Mouse (Mus musculus) stomach, embryonic 14.5 days (tissue): ENCODE results near the gene Idh1. TPM values are rescaled to one million over a fixed set of nuclear protein-coding genes. Genes with fewer than 3 reads are reported as not detected.
A peak's percentile ranks its signal among the peaks of the same experiment; 100 is the strongest.
"Not testable (repeated sequence)": the region's sequence is repeated elsewhere in the genome, so short reads cannot be mapped to it uniquely, and the experiment has no call there.

ENCODE experiments used
- ATAC-seq: fragments of 200-750 bp; cut with Nextera tagmentation; 2 replicates; pipeline ENCODE4 v1.8.0; 2017; ENCODE audit warnings: low read depth, moderate TSS enrichment; ENCODE audit not compliant: insufficient number of reproducible peaks, insufficient read depth, low FRiP score
- H3K27ac ChIP-seq: fragments of 300-500 bp; sonication (generic); 2 replicates; pipeline ENCODE4 v1.5.1; 2014; ENCODE audit warnings: mild to moderate bottlenecking, low read length, moderate library complexity, mixed read lengths
- H3K27me3 ChIP-seq: fragments of 300-500 bp; sonication (generic); 2 replicates; pipeline ENCODE4 v1.6.1; 2014; ENCODE audit warnings: low read length, control low read depth, mixed read lengths; ENCODE audit not compliant: control insufficient read depth, insufficient read depth
- H3K36me3 ChIP-seq: fragments of 300-500 bp; sonication (generic); 2 replicates; pipeline ENCODE4 v1.6.1; 2014; ENCODE audit warnings: mild to moderate bottlenecking, control low read depth, low read length, moderate library complexity, mixed read lengths; ENCODE audit not compliant: control insufficient read depth, insufficient read depth
- H3K4me1 ChIP-seq: fragments of 300-500 bp; sonication (generic); 2 replicates; pipeline ENCODE4 v1.6.1; 2014; ENCODE audit warnings: low read length, control low read depth, mixed read lengths; ENCODE audit not compliant: control insufficient read depth, insufficient read depth
- H3K4me2 ChIP-seq: fragments of 300-500 bp; sonication (generic); replicated peaks from 2 replicates; pipeline ENCODE4 v1.6.1; 2014; ENCODE audit warnings: low read depth, low read length, control low read depth
- H3K4me3 ChIP-seq: fragments of 300-500 bp; sonication (generic); 2 replicates; pipeline ENCODE4 v1.5.1; 2014; ENCODE audit warnings: low read depth, low read length, control low read depth
- H3K9ac ChIP-seq: fragments of 300-500 bp; sonication (generic); replicated peaks from 2 replicates; pipeline ENCODE4 v1.6.1; 2014; ENCODE audit warnings: low read depth, mild to moderate bottlenecking, control low read depth, low read length, moderate library complexity, mixed read lengths
- H3K9me3 ChIP-seq: fragments of 300-500 bp; sonication (generic); 2 replicates; pipeline ENCODE4 v1.6.1; 2016; ENCODE audit warnings: low read depth, low read length, control low read depth; ENCODE audit not compliant: control insufficient read depth
- WGBS: fragments of 180-500 bp; shearing (Covaris S2); extraction: QIAGEN DNeasy Blood & Tissue Kit; methylation state at CpG from one replicate; pipeline ENCODE4 v1.1.7; 2014; 5-methylcytosine and 5-hydroxymethylcytosine counted together
- polyA plus RNA-seq: library from polyadenylated mRNA; unstranded; fragments of >200 nt; fragmentation: Nextera tagmentation; extraction: Ambion mirVana; gene quantifications from 2 replicates; pipeline ENCODE4 v1.2.1, GENCODE M21; 2014

Idh1 gene
- 148 and 162 TPM in 2 replicates for polyA plus RNA-seq

- Histone ChIP-seq H3K4me1 (peaks cover 6% of the 10 kb centered on the region; the same call in 1 of the 2 replicates), H3K27ac (peak within 1 kb of the TSS; percentile 61; the same call in 1 of the 2 replicates), H3K4me2 (peak within 1 kb of the TSS; percentile 70), H3K9me3 (no peaks in the 10 kb centered on the region), H3K27me3 (no peaks in the 10 kb centered on the region), H3K9ac (peak within 1 kb of the TSS; percentile 87), H3K36me3 (no peaks in the 10 kb centered on the region), H3K4me3 (peak within 1 kb of the TSS; percentile 82)
- WGBS: 2% methylated on average over 64 of the region's 71 CpGs
- peak; percentile 100 for ATAC-seq
Measured at GRCm38 (mm10) chr1:65186287-65187073, at the start of gene Idh1, which contains the start of gene Pikfyve. Gene Idh1 (minus strand): TSS chr1:65186500. Gene Pikfyve (plus strand): TSS chr1:65186683.

GRCm38 (mm10) chr1:65230566-65230965 lies 44.3 kb upstream of the Idh1 start:
- H3K4me1 ChIP-seq: no peaks in the 10 kb centered on the region
- H3K36me3 ChIP-seq: peaks cover 15% of the 10 kb centered on the region
- H3K27ac ChIP-seq: no peak overlapping the region
- H3K27me3 ChIP-seq: no peaks in the 10 kb centered on the region
- no peak for ATAC-seq
- no peak overlapping the region for H3K9ac ChIP-seq
- no peaks in the 10 kb centered on the region for H3K9me3 ChIP-seq
- WGBS: 85% methylated on average over 1 of the region's 1 CpGs
- H3K4me3 ChIP-seq: no peak overlapping the region
- H3K4me2 ChIP-seq: no peak overlapping the region

GRCm38 (mm10) chr1:65229768-65230167 lies 43.5 kb upstream of the Idh1 start:
- not testable (repeated sequence) for H3K9me3 ChIP-seq, H3K4me2 ChIP-seq, H3K4me3 ChIP-seq, H3K36me3 ChIP-seq, H3K9ac ChIP-seq, H3K27ac ChIP-seq, H3K4me1 ChIP-seq, H3K27me3 ChIP-seq, ATAC-seq
- WGBS: 90% methylated on average over 3 of the region's 3 CpGs

GRCm38 (mm10) chr1:65227681-65228080 lies 41.4 kb upstream of the Idh1 start:
- H3K4me1 ChIP-seq: no peaks in the 10 kb centered on the region
- 85% methylated on average over 2 of the region's 2 CpGs for WGBS

GRCm38 (mm10) chr1:65223654-65224053 lies 37.4 kb upstream of the Idh1 start:
- Histone ChIP-seq H3K27me3 (no peaks in the 10 kb centered on the region), H3K9me3 (no peaks in the 10 kb centered on the region), H3K27ac (no peak overlapping the region), H3K36me3 (peaks cover 22% of the 10 kb centered on the region), H3K9ac (no peak overlapping the region), H3K4me2 (no peak overlapping the region), H3K4me1 (no peaks in the 10 kb centered on the region), H3K4me3 (no peak overlapping the region)
- 97% methylated on average over 2 of the region's 2 CpGs for WGBS
- ATAC-seq: no peak

More at GRCm38 (mm10) chr1:65227681-65228080, 41.4 kb upstream of the Idh1 start:
- H3K27ac ChIP-seq: no peak overlapping the region
- H3K9me3 ChIP-seq: no peaks in the 10 kb centered on the region
- H3K4me3 ChIP-seq: no peak overlapping the region
- H3K9ac ChIP-seq: no peak overlapping the region
- ATAC-seq: no peak
- H3K27me3 ChIP-seq: no peaks in the 10 kb centered on the region
- H3K4me2 ChIP-seq: no peak overlapping the region
- peaks cover 10% of the 10 kb centered on the region; the same call in 1 of the 2 replicates for H3K36me3 ChIP-seq

GRCm38 (mm10) chr1:65217972-65218371 lies 31.7 kb upstream of the Idh1 start:
- Histone ChIP-seq H3K4me3 (no peak overlapping the region), H3K4me2 (no peak overlapping the region), H3K36me3 (peaks cover 13% of the 10 kb centered on the region), H3K9me3 (no peaks in the 10 kb centered on the region), H3K27ac (no peak overlapping the region), H3K9ac (no peak overlapping the region), H3K27me3 (no peaks in the 10 kb centered on the region), H3K4me1 (no peaks in the 10 kb centered on the region)
- no peak for ATAC-seq
- 89% methylated on average over 1 of the region's 1 CpGs for WGBS

- Histone ChIP-seq H3K36me3 (peaks cover 13% of the 10 kb centered on the region), H3K4me3 (no peak overlapping the region), H3K4me2 (no peak overlapping the region), H3K9me3 (no peaks in the 10 kb centered on the region), H3K9ac (no peak overlapping the region), H3K27me3 (no peaks in the 10 kb centered on the region), H3K27ac (no peak overlapping the region), H3K4me1 (no peaks in the 10 kb centered on the region)
- 82% methylated on average over 2 of the region's 2 CpGs for WGBS
- ATAC-seq: no peak
Measured at GRCm38 (mm10) chr1:65217567-65217966, 31.3 kb upstream of the Idh1 start.

GRCm38 (mm10) chr1:65213214-65213613 lies 26.9 kb upstream of the Idh1 start:
- WGBS: 88% methylated on average over 2 of the region's 2 CpGs
- no peak overlapping the region for H3K4me2 ChIP-seq
- no peaks in the 10 kb centered on the region for H3K27me3 ChIP-seq
- H3K4me1 ChIP-seq: no peaks in the 10 kb centered on the region
- H3K9ac ChIP-seq: no peak overlapping the region
- ATAC-seq: no peak
- no peaks in the 10 kb centered on the region; the same call in 1 of the 2 replicates for H3K36me3 ChIP-seq
- no peak overlapping the region for H3K4me3 ChIP-seq
- H3K27ac ChIP-seq: no peak overlapping the region
- peaks cover 7% of the 10 kb centered on the region for H3K9me3 ChIP-seq
